Mouse (Mus musculus): ENCODE data around the gene Phf21a. TPM values are rescaled to one million over a fixed set of nuclear protein-coding genes. Genes with fewer than 3 reads are reported as not detected.

Gene Phf21a
- polyA plus RNA-seq, 1 experiment from 2014 or later = 2.4 TPM

DNA sequence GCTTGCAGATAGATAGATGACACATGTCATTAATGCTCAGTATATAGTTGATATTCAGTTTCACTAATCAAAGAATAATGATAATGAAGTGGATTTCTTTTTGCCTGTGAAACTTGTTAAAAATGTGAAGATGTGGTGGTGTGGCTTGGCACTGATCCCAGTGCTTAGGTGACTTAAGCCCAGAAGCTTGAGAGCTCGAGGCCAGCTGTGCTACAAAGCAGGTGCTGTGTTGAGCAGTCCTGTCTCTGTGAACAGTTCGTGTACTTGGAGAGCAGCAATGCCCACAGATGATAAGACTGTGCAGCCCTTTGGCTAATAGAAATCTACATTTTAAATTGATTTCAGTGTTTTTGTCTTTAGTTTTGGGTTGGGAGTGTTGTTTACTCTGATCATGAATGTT, 179.6 kb downstream of the Phf21a start:
- Histone ChIP-seq H3K27ac (no peak overlapping the region), H3K4me2 (no peak overlapping the region), H3K9ac (no peak overlapping the region), H3K9me3 (replicated peaks) (no peaks in the 10 kb centered on the region), H3K4me3 (replicated peaks) (no peak overlapping the region), H3K27me3 (no peaks in the 10 kb centered on the region), H3K36me3 (no peaks in the 10 kb centered on the region), H3K4me1 (replicated peaks) (peaks cover 8% of the 10 kb centered on the region; the same call in 1 of the 2 replicates)
- ATAC-seq (ENCODE audit: low read depth) (no peak), DNase-seq (no peak)
- WGBS (ENCODE audit: insufficient replicate concordance) = 36% methylated on average over 2 of the region's 2 CpGs

DNA sequence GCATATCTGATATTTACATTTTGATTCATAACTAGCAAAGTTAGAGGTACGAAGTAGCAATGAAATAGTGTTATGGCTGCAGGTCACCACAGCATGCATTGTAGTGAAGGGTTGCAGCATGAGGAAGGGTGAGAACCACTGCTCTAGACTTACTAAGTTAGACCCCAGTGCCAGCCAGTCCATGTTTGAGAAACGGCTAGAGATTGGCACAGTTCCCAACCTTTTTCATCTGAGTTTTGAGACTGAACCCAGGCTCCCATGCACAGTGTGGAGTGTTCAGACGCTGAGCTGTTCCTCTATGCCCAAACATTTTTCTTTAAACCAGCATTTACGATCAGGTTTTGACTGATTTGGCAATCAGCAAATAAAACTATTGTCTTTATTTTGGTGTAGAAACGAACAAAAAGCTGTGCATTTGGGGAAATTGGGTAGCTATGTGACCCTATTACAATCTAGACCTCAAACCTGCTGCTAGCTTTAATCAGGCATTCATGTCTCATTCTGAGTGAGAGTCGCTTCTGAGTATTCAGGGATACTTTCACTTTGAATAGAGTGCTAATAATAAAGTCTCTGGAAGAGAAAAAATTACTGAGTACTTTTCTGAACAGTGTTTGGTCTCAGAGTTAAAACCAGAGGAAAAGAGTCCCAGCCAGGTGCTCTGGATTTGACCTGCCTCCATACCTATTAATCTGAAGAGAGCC, 180.3 kb downstream of the Phf21a start:
- 66% methylated on average over 6 of the region's 6 CpGs for WGBS (ENCODE audit: insufficient replicate concordance)
- H3K27me3 ChIP-seq = no peaks in the 10 kb centered on the region
- DNase-seq = no peak
- H3K9me3 ChIP-seq (replicated peaks) = no peaks in the 10 kb centered on the region
- ATAC-seq (ENCODE audit: low read depth) = no peak
- H3K4me2 ChIP-seq = no peak overlapping the region
- H3K9ac ChIP-seq = no peak overlapping the region
- H3K27ac ChIP-seq = no peak overlapping the region
- no peak overlapping the region for H3K4me3 ChIP-seq (replicated peaks)
- H3K36me3 ChIP-seq = no peaks in the 10 kb centered on the region
- peaks cover 8% of the 10 kb centered on the region; the same call in 1 of the 2 replicates for H3K4me1 ChIP-seq (replicated peaks)

DNA sequence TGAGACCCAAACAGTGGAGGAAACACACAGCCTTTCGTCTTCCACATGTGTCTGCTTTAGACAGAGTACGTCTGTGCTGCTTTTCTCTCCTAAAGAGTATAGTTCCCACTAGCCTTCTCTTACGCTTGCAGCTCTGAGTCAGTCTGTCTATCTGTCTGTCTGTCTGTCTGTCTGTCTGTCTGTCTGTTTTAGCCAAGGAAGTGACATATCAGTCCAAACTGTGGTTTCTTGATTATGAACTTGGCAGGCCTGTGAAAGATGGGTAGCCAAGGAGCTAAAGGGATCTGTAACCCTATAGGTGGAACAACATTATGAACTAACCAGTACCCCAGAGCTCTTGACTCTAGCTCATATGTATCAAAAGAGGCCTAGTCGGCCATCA, 180.9 kb downstream of the Phf21a start:
- no peaks in the 10 kb centered on the region for H3K9me3 ChIP-seq (replicated peaks)
- no peak overlapping the region for H3K4me3 ChIP-seq (replicated peaks)
- 63% methylated on average over 4 of the region's 4 CpGs for WGBS (ENCODE audit: insufficient replicate concordance)

DNA sequence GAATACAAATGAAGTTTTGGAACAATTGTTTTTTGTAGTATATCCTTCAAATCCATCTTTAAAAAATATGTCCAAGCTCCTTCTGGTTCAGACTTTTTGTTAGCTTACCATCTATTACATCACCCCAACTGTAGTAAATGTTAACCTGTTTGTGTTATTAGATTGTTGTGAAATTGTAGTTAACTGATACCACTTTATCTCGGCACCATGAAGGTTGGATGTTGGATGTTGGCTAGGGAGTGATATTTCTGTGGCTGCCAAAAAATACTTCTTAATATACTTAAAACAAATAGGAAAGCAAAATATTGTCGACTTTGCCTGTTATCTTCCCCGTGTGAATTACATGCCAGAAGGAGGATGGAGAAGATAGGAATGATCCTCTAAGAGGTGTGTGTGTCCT, 184.9 kb downstream of the Phf21a start:
- no peak overlapping the region for H3K4me2 ChIP-seq
- H3K27ac ChIP-seq = no peak overlapping the region
- DNase-seq = no peak
- H3K27me3 ChIP-seq = no peaks in the 10 kb centered on the region
- H3K36me3 ChIP-seq = no peaks in the 10 kb centered on the region
- ATAC-seq (ENCODE audit: low read depth) = no peak
- H3K9me3 ChIP-seq (replicated peaks) = no peaks in the 10 kb centered on the region
- WGBS (ENCODE audit: insufficient replicate concordance) = 50% methylated on average over 3 of the region's 3 CpGs
- no peak overlapping the region for H3K4me3 ChIP-seq (replicated peaks)
- H3K4me1 ChIP-seq (replicated peaks) = peaks cover 4% of the 10 kb centered on the region; the same call in 1 of the 2 replicates
- no peak overlapping the region for H3K9ac ChIP-seq

More for the DNA sequence above, 180.9 kb downstream of the Phf21a start:
- ATAC-seq (ENCODE audit: low read depth) (no peak), DNase-seq (no peak)
- no peaks in the 10 kb centered on the region for H3K27me3 ChIP-seq
- peaks cover 8% of the 10 kb centered on the region; the same call in 1 of the 2 replicates for H3K4me1 ChIP-seq (replicated peaks)
- no peak overlapping the region for H3K27ac ChIP-seq
- no peak overlapping the region for H3K9ac ChIP-seq
- H3K4me2 ChIP-seq = no peak overlapping the region
- H3K36me3 ChIP-seq = no peaks in the 10 kb centered on the region

DNA sequence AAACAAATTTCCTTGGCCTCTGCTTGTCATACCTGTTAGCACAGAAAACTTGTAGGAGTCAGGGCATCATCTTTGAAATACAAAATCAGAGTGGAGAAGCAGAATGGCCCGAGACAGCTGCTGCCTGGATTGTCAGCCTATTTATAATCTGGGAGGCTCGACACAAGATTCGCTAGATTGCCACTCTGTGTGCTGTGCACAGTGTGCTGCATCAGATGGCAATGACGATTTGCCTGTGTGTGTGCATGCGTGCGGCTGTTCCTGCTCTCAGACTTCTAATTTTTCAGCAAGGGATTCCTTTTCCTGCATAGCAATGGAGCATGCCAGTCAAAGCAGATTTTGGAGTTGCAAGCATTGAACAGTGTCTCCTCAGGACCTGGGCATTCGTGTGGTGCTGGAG, 185.7 kb downstream of the Phf21a start:
- H3K27me3 ChIP-seq = no peaks in the 10 kb centered on the region
- H3K9me3 ChIP-seq (replicated peaks) = no peaks in the 10 kb centered on the region
- H3K4me1 ChIP-seq (replicated peaks) = no peaks in the 10 kb centered on the region
- H3K27ac ChIP-seq = no peak overlapping the region
- no peak for DNase-seq
- no peak for ATAC-seq (ENCODE audit: low read depth)
- H3K9ac ChIP-seq = no peak overlapping the region
- no peak overlapping the region for H3K4me3 ChIP-seq (replicated peaks)
- no peak overlapping the region for H3K4me2 ChIP-seq
- WGBS (ENCODE audit: insufficient replicate concordance) = 71% methylated on average over 7 of the region's 7 CpGs
- H3K36me3 ChIP-seq = no peaks in the 10 kb centered on the region

DNA sequence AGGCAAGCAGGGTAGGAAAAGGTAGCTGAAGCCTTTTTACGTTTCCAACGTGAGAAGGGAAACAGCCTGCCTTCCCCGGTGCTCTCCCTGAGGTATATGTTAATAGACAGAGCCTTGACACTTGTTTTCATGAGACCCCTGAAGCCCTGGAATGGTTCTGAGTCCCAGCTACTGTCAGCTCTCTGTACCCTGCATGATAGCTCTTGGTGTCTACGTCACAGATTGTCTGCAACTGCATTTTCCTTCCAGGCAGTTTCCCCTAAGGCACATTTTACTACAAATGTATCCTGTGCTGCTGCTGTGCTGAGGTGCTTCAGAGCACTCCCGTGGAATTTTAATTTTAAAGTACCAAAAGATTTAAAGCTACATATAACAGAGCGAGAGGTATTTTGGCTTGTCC, 186.5 kb downstream of the Phf21a start:
- H3K4me3 ChIP-seq (replicated peaks) = no peak overlapping the region
- no peak for ATAC-seq (ENCODE audit: low read depth)
- H3K27ac ChIP-seq = no peak overlapping the region
- no peaks in the 10 kb centered on the region for H3K9me3 ChIP-seq (replicated peaks)
- no peaks in the 10 kb centered on the region for H3K4me1 ChIP-seq (replicated peaks)
- H3K9ac ChIP-seq = no peak overlapping the region
- WGBS (ENCODE audit: insufficient replicate concordance) = 77% methylated on average over 6 of the region's 6 CpGs
- H3K4me2 ChIP-seq = no peak overlapping the region
- DNase-seq = no peak
- no peaks in the 10 kb centered on the region for H3K36me3 ChIP-seq
- no peaks in the 10 kb centered on the region for H3K27me3 ChIP-seq

DNA sequence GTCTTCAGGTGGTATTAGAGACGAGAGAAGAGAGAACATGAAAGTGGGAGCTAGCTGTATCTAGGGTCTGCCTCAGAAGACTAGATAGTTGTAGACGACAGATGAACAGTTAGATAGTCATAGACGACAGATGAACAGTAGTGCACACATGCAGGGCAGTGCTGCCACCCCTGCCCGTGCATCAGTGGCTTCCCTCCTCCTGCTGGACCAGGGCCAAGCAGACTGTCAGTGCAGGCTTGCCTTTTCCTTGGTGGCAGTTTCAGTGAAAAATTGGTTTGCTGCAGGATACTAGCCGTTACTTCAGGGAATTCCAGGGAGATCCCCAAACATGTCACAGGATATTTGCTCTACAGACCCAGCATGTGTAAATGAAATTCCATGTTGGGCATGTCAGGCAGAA, 192.7 kb downstream of the Phf21a start:
- Histone ChIP-seq H3K27ac (no peak overlapping the region), H3K9me3 (replicated peaks) (no peaks in the 10 kb centered on the region), H3K4me3 (replicated peaks) (no peak overlapping the region), H3K9ac (no peak overlapping the region), H3K36me3 (no peaks in the 10 kb centered on the region), H3K4me1 (replicated peaks) (no peaks in the 10 kb centered on the region), H3K27me3 (no peaks in the 10 kb centered on the region), H3K4me2 (no peak overlapping the region)
- 51% methylated on average over 5 of the region's 5 CpGs for WGBS (ENCODE audit: insufficient replicate concordance)
- ATAC-seq (ENCODE audit: low read depth) (no peak), DNase-seq (no peak)

DNA sequence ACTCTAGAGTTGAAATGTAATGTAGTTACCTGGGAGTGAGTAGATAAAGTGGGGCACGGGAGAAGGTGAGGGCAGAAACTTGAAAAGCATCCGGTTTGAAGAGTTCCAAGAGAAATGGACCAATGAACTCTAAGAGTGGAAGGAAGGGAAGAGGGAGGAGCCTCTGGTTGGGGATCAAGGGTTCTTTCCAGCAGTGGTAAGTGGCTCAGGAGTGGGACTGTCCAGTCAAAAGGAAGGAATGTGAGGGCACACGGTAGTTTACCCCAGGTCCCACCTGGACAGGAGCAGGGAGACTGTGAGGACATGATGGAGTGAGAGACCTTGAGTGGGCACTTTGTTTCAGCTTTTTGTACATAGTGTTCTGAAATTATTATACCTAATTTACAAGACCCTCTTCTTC, 196.4 kb downstream of the Phf21a start:
- no peak for ATAC-seq (ENCODE audit: low read depth)
- WGBS (ENCODE audit: insufficient replicate concordance) = 55% methylated on average over 3 of the region's 3 CpGs
- no peak overlapping the region for H3K4me3 ChIP-seq (replicated peaks)
- H3K4me2 ChIP-seq = no peak overlapping the region
- H3K9ac ChIP-seq = no peak overlapping the region
- no peaks in the 10 kb centered on the region for H3K9me3 ChIP-seq (replicated peaks)
- no peak overlapping the region for H3K27ac ChIP-seq
- no peaks in the 10 kb centered on the region for H3K27me3 ChIP-seq
- no peak for DNase-seq
- no peaks in the 10 kb centered on the region for H3K4me1 ChIP-seq (replicated peaks)
- H3K36me3 ChIP-seq = no peaks in the 10 kb centered on the region

DNA sequence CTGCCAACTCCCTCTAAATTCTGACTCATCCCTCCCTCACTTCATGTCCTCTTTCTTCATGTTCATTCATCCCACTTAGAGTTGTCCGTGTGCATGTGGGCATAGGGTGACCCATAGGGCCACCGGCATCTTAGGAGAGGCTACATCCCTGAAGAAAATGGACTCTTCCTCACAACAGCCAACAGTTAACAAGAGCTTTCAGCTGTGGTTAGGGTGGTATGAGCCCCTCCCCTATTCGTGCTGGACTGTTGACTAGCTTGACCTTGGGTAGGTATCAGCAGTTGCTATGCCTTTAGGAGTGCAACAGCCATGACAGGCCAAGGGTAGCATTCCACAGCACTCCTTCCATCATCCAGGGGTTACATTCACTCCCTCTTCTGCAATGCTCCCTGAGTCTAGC, 198.6 kb downstream of the Phf21a start:
- no peak for DNase-seq
- ATAC-seq (ENCODE audit: low read depth) = no peak
- 75% methylated on average over 3 of the region's 3 CpGs for WGBS (ENCODE audit: insufficient replicate concordance)

DNA sequence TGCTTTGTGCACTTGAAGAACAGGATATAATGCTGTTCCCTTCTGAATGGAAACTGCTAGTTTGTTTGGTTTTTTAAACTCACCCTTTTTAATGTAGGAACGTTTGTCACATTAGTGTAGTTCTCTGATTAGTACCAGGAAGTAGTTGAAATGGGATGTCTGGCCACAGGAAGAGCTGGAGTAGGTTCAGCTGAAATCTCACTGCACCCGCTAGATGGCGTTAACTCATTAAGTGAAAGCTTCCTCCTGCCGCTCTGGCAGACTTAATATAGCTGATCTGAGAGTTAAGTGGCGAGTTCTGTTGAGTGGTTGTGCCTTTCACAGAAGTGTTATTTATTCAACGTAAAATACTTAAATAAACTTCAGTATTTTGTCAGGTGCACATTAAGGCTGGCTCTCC, 203.5 kb downstream of the Phf21a start:
- Histone ChIP-seq H3K27me3 (no peaks in the 10 kb centered on the region), H3K4me2 (no peak overlapping the region), H3K9ac (no peak overlapping the region), H3K36me3 (no peaks in the 10 kb centered on the region), H3K27ac (no peak overlapping the region), H3K9me3 (replicated peaks) (no peaks in the 10 kb centered on the region), H3K4me3 (replicated peaks) (no peak overlapping the region), H3K4me1 (replicated peaks) (no peaks in the 10 kb centered on the region)
- ATAC-seq (ENCODE audit: low read depth) = no peak
- peak; percentile 40 for DNase-seq
- 3% methylated on average over 6 of the region's 6 CpGs for WGBS (ENCODE audit: insufficient replicate concordance)

More for the DNA sequence above, 198.6 kb downstream of the Phf21a start:
- Histone ChIP-seq H3K9me3 (replicated peaks) (no peaks in the 10 kb centered on the region), H3K4me2 (no peak overlapping the region), H3K4me1 (replicated peaks) (no peaks in the 10 kb centered on the region), H3K9ac (no peak overlapping the region), H3K4me3 (replicated peaks) (no peak overlapping the region), H3K27ac (no peak overlapping the region), H3K36me3 (no peaks in the 10 kb centered on the region), H3K27me3 (no peaks in the 10 kb centered on the region)

DNA sequence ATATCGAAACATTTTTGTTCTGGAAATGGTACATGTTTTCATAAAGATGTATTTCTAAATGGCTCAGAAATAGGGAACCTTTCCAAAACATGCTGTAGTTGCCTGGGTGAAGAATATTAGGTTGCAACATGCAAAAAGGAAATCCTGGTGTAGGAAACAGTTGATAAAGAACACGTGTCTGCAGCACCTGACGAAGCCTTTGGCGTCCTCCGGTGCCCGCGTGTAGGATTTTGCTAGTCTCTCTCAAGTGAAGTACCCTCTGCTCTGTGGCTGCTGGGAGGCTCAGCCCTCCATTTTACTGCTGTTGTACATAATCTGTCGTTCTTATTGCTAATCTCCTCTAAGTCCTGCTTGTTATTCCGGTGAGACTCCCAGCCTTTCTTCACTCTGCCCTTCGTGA, 207.0 kb downstream of the Phf21a start:
- no peak for DNase-seq
- 65% methylated on average over 10 of the region's 10 CpGs for WGBS (ENCODE audit: insufficient replicate concordance)
- Histone ChIP-seq H3K4me2 (no peak overlapping the region), H3K4me3 (replicated peaks) (no peak overlapping the region), H3K36me3 (no peaks in the 10 kb centered on the region), H3K27me3 (no peaks in the 10 kb centered on the region), H3K9me3 (replicated peaks) (no peaks in the 10 kb centered on the region), H3K27ac (no peak overlapping the region), H3K4me1 (replicated peaks) (no peaks in the 10 kb centered on the region), H3K9ac (no peak overlapping the region)
- no peak for ATAC-seq (ENCODE audit: low read depth)

DNA sequence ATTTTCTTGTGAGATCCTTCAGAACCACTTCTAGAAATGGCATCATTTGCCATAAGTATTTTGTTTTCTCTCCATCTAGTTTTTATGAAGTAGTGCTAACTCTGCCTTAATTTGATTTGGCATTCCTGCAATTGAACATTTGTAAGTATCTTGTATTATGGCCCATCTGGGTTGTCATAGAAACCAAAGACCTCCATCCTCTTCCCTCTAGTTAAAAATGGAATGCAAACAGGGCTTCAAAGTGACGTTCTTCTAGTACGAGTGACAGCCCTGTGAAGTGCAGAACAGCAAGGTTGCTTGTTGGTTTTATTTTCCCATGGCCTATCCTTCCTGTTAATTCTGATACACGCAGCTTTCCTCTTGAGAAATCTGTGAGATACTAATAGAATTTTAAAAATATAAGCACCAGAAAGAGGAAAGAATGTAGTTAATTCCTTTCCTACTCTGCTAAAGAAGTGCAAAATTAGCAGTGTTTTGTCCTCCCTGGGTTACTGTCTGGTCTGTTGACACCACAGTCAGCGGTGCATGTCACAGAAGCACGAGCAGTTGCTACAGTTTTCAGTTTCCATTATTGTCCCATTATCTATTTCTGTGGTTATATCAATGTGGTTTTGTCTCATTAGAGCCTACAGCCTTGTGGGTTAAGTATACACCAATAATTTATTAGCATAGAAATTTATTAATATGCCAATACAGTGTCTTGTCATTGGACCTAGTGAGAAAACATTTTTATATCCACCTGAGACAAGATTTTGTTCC, 209.1 kb downstream of the Phf21a start:
- no peaks in the 10 kb centered on the region for H3K4me1 ChIP-seq (replicated peaks)
- DNase-seq = no peak
- H3K27ac ChIP-seq = no peak overlapping the region
- no peak for ATAC-seq (ENCODE audit: low read depth)
- H3K27me3 ChIP-seq = no peaks in the 10 kb centered on the region
- H3K4me2 ChIP-seq = no peak overlapping the region
- H3K4me3 ChIP-seq (replicated peaks) = no peak overlapping the region
- WGBS (ENCODE audit: insufficient replicate concordance) = 34% methylated on average over 5 of the region's 5 CpGs
- no peaks in the 10 kb centered on the region for H3K36me3 ChIP-seq
- no peak overlapping the region for H3K9ac ChIP-seq
- no peaks in the 10 kb centered on the region for H3K9me3 ChIP-seq (replicated peaks)
